Mouse (Mus musculus): Measurements from ENCODE around the gene Fbxo10. TPM values are rescaled to one million over a fixed set of nuclear protein-coding genes. Genes with fewer than 3 reads are reported as not detected.
"Not testable (repeated sequence)": the region's sequence is repeated elsewhere in the genome, so short reads cannot be mapped to it uniquely, and the experiment has no call there.

Gene Fbxo10
- polyA plus RNA-seq, 1 experiment from 2014 or later: 16.0 TPM

DNA sequence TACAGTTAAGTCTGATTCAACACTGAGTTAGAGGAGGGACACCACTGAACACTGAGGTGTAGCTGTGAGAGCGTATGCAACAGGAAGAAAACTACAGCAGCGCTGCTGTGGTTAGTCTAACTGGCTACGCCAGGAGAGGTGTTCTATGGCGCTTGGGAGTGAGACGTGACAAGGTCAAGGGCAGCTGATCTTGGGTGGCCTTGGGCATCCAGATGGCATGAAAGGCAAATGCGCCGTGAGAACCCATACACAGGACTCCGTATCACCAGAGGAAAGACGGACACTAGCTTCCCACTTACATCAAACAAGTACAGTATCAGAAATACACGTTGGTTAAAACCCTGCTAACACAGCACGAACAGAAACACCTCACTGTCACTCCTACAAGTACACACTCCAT is 92.1 kb downstream of the Fbxo10 start:
- 87% methylated on average over 11 of the region's 11 CpGs for WGBS
- not testable (repeated sequence) for ATAC-seq (replicated peaks; ENCODE audit: low FRiP score); H3K9ac ChIP-seq; H3K4me2 ChIP-seq; H3K27me3 ChIP-seq; H3K27ac ChIP-seq; H3K9me3 ChIP-seq (replicated peaks); H3K4me3 ChIP-seq (replicated peaks); H3K4me1 ChIP-seq
- peaks cover 69% of the 10 kb centered on the region for H3K36me3 ChIP-seq

GRCm38 (mm10) chr4:44990560-44990959 is 93.8 kb downstream of the Fbxo10 start:
- H3K9ac ChIP-seq: no peak overlapping the region
- no peaks in the 10 kb centered on the region for H3K4me1 ChIP-seq
- H3K4me2 ChIP-seq: no peak overlapping the region
- H3K27me3 ChIP-seq: no peaks in the 10 kb centered on the region
- WGBS: 85% methylated on average over 5 of the region's 5 CpGs
- no peak for ATAC-seq (replicated peaks; ENCODE audit: low FRiP score)
- no peak overlapping the region for H3K4me3 ChIP-seq (replicated peaks)
- H3K9me3 ChIP-seq (replicated peaks): no peaks in the 10 kb centered on the region
- peaks cover 84% of the 10 kb centered on the region for H3K36me3 ChIP-seq
- no peak overlapping the region for H3K27ac ChIP-seq

Other genes starting within 250 kb of the Fbxo10 start
- gene Grhpr, start 103.2 kb downstream of the Fbxo10 start, polyA plus RNA-seq (2015; fragmentation: Nextera tagmentation; extraction: Ambion mirVana): 86.7 and 97.2 TPM in 2 replicates
- gene Zbtb5, start 72.2 kb downstream of the Fbxo10 start, polyA plus RNA-seq (2015; fragmentation: Nextera tagmentation; extraction: Ambion mirVana): 23.0 and 24.1 TPM in 2 replicates
- 40.9 and 48.4 TPM in 2 replicates for gene Polr1e, start 66.0 kb downstream of the Fbxo10 start, polyA plus RNA-seq (2015; fragmentation: Nextera tagmentation; extraction: Ambion mirVana)
- gene Tomm5, start 23.5 kb upstream of the Fbxo10 start, polyA plus RNA-seq (2015; fragmentation: Nextera tagmentation; extraction: Ambion mirVana): 247 and 270 TPM in 2 replicates
- 0.35 and 0.40 TPM in 2 replicates for gene Frmpd1, start 100.3 kb upstream of the Fbxo10 start, polyA plus RNA-seq (2015; fragmentation: Nextera tagmentation; extraction: Ambion mirVana)
- 18.1 and 18.8 TPM in 2 replicates for gene Trmt10b, start 212.5 kb upstream of the Fbxo10 start, polyA plus RNA-seq (2015; fragmentation: Nextera tagmentation; extraction: Ambion mirVana)

Data from kidney, embryonic 15.5 days (tissue).